Mouse (Mus musculus): Measurements from ENCODE around the gene Nmt1. TPM values are rescaled to one million over a fixed set of nuclear protein-coding genes. Genes with fewer than 3 reads are reported as not detected.

Gene Nmt1
- total and polyA plus RNA-seq, 3 experiments = 84.5 to 205 (median 115) TPM

- no peak for DNase-seq (ENCODE audit: extremely low read depth)
- dilution Hi-C loops (cut with MboI; ENCODE audit: extremely low pct_ligation_motif_present, extremely low pct_unique_long_range_greater_than_20kb, low sequenced_read_pairs) = no loop called here
- Histone ChIP-seq H3K4me2 (ENCODE audit: insufficient read depth, low read depth, poor library complexity, severe bottlenecking) (no peak overlapping the region), H3K9me3 (replicated peaks; ENCODE audit: low read length) (no peaks in the 10 kb centered on the region), H3K27me3 (replicated peaks) (peaks cover 5% of the 10 kb centered on the region), H3K9ac (ENCODE audit: insufficient read depth, low read depth) (no peak overlapping the region), H3K27ac (ENCODE audit: insufficient read depth, low read depth) (no peak overlapping the region), H3K4me3 (replicated peaks in 1 of 3; ENCODE audit: low read depth in 2 of 3, low read length in 2 of 3, poor library complexity in 1 of 3) (no peak overlapping the region), H3K79me2 (replicated peaks; ENCODE audit: control insufficient read depth, extremely low read depth, insufficient read depth, poor library complexity, severe bottlenecking) (peaks cover 8% of the 10 kb centered on the region; the same call in 1 of the 2 replicates), H3K36me3 (replicated peaks in 1 of 2; ENCODE audit: control insufficient read depth in 1 of 2, insufficient read depth in 1 of 2, low read length in 1 of 2) (peaks cover 32 to 60% of the 10 kb centered on the region in 2 experiments), H3K4me1 (ENCODE audit: control insufficient read depth in 1 of 2, insufficient read depth in 2 of 2) (peaks cover 13 to 43% of the 10 kb centered on the region in 2 experiments)
- TF ChIP-seq MEF2A (IDR thresholded peaks at IDR 0.05; ENCODE audit: borderline replicate concordance, low read depth, low read length) (no peak), MAZ (IDR thresholded peaks at IDR 0.05; ENCODE audit: low read depth, low read length) (no peak), TBP (conservative IDR thresholded peaks at IDR 0.05; ENCODE audit: low read depth, low read length) (no peak), MAFK (IDR thresholded peaks at IDR 0.05; ENCODE audit: insufficient replicate concordance, low read length) (no peak), RAD21 (IDR thresholded peaks at IDR 0.05; ENCODE audit: low read depth, low read length) (no peak), CHD1 (IDR thresholded peaks at IDR 0.05; ENCODE audit: low read depth, low read length) (no peak), SMC3 (IDR thresholded peaks at IDR 0.05; ENCODE audit: low read depth, low read length) (no peak)
- in situ Hi-C loops (cut with MboI; ENCODE audit: low pct_ligation_motif_present, low pct_unique_long_range_greater_than_20kb, low sequenced_read_pairs) = no loop called here
Measured at GRCm38 (mm10) chr11:103106386-103106785, 78.4 kb downstream of the Nmt1 start.

GRCm38 (mm10) chr11:103111301-103111700, 83.3 kb downstream of the Nmt1 start:
- H3K36me3 ChIP-seq (replicated peaks in 1 of 2; ENCODE audit: control insufficient read depth in 1 of 2, insufficient read depth in 1 of 2, low read length in 1 of 2) = peaks cover 23 to 68% of the 10 kb centered on the region in 2 experiments

GRCm38 (mm10) chr11:103111881-103112551, 84.0 kb downstream of the Nmt1 start:
- Histone ChIP-seq H3K4me3 (replicated peaks in 1 of 3; ENCODE audit: low read depth in 2 of 3, low read length in 2 of 3, poor library complexity in 1 of 3) (no peak overlapping the region), H3K36me3 (replicated peaks in 1 of 2; ENCODE audit: control insufficient read depth in 1 of 2, insufficient read depth in 1 of 2, low read length in 1 of 2) (peaks cover 20 to 62% of the 10 kb centered on the region in 2 experiments), H3K9me3 (replicated peaks; ENCODE audit: low read length) (no peaks in the 10 kb centered on the region), H3K4me2 (ENCODE audit: insufficient read depth, low read depth, poor library complexity, severe bottlenecking) (no peak overlapping the region), H3K27ac (ENCODE audit: insufficient read depth, low read depth) (no peak overlapping the region), H3K4me1 (ENCODE audit: control insufficient read depth in 1 of 2, insufficient read depth in 2 of 2) (peaks cover 6 to 12% of the 10 kb centered on the region in 2 experiments; a peak in 3 of 4 replicates), H3K27me3 (replicated peaks) (no peaks in the 10 kb centered on the region), H3K9ac (ENCODE audit: insufficient read depth, low read depth) (no peak overlapping the region), H3K79me2 (replicated peaks; ENCODE audit: control insufficient read depth, extremely low read depth, insufficient read depth, poor library complexity, severe bottlenecking) (peaks cover 9% of the 10 kb centered on the region)
- TF ChIP-seq USF1 (IDR thresholded peaks at IDR 0.05; ENCODE audit: low read depth, low read length) (no peak), POLR2AphosphoS2 (IDR thresholded peaks at IDR 0.05; ENCODE audit: low read depth, low read length) (no peak), IRF4 (IDR thresholded peaks at IDR 0.05; ENCODE audit: low read depth, low read length) (no peak), POLR2A (IDR thresholded peaks at IDR 0.05; ENCODE audit: low read depth, low read length) (no peak; the same call in 1 of the 2 replicates), CHD1 (IDR thresholded peaks at IDR 0.05; ENCODE audit: low read depth, low read length) (no peak)
- in situ Hi-C loops (cut with MboI; ENCODE audit: low pct_ligation_motif_present, low pct_unique_long_range_greater_than_20kb, low sequenced_read_pairs) = no loop called here
- dilution Hi-C loops (cut with MboI; ENCODE audit: extremely low pct_ligation_motif_present, extremely low pct_unique_long_range_greater_than_20kb, low sequenced_read_pairs) = no loop called here
- no peak for DNase-seq (ENCODE audit: extremely low read depth)

More at GRCm38 (mm10) chr11:103111301-103111700, 83.3 kb downstream of the Nmt1 start:
- H3K9me3 ChIP-seq (replicated peaks; ENCODE audit: low read length) = no peaks in the 10 kb centered on the region
- no peak overlapping the region for H3K4me3 ChIP-seq (replicated peaks in 1 of 3; ENCODE audit: low read depth in 2 of 3, low read length in 2 of 3, poor library complexity in 1 of 3)
- no peak for DNase-seq (ENCODE audit: extremely low read depth)
- dilution Hi-C loops (cut with MboI; ENCODE audit: extremely low pct_ligation_motif_present, extremely low pct_unique_long_range_greater_than_20kb, low sequenced_read_pairs) (no loop called here), in situ Hi-C loops (cut with MboI; ENCODE audit: low pct_ligation_motif_present, low pct_unique_long_range_greater_than_20kb, low sequenced_read_pairs) (no loop called here)
- H3K79me2 ChIP-seq (replicated peaks; ENCODE audit: control insufficient read depth, extremely low read depth, insufficient read depth, poor library complexity, severe bottlenecking) = peaks cover 1% of the 10 kb centered on the region; the same call in 1 of the 2 replicates
- H3K4me2 ChIP-seq (ENCODE audit: insufficient read depth, low read depth, poor library complexity, severe bottlenecking) = no peak overlapping the region
- H3K9ac ChIP-seq (ENCODE audit: insufficient read depth, low read depth) = no peak overlapping the region
- H3K4me1 ChIP-seq (ENCODE audit: control insufficient read depth in 1 of 2, insufficient read depth in 2 of 2) = peaks cover 6 to 18% of the 10 kb centered on the region in 2 experiments; a peak in 3 of 4 replicates
- no peak for TF ChIP-seq SMC3 (IDR thresholded peaks at IDR 0.05; ENCODE audit: low read depth, low read length)
- no peak for TF ChIP-seq MXI1 (IDR thresholded peaks at IDR 0.05; ENCODE audit: low read depth, low read length)
- no peak for TF ChIP-seq PAX5 (IDR thresholded peaks at IDR 0.05; ENCODE audit: low read length)
- no peak for TF ChIP-seq USF1 (IDR thresholded peaks at IDR 0.05; ENCODE audit: low read depth, low read length)
- TF ChIP-seq POLR2AphosphoS2 (IDR thresholded peaks at IDR 0.05; ENCODE audit: low read depth, low read length) = no peak
- no peak for TF ChIP-seq RAD21 (IDR thresholded peaks at IDR 0.05; ENCODE audit: low read depth, low read length)
- TF ChIP-seq MYC (IDR thresholded peaks at IDR 0.05; ENCODE audit: low read depth, low read length) = no peak
- TF ChIP-seq UBTF (IDR thresholded peaks at IDR 0.05; ENCODE audit: low read depth, low read length) = no peak
- TF ChIP-seq CTCF (conservative IDR thresholded peaks at IDR 0.05 in 1 of 2, IDR thresholded peaks at IDR 0.05 in 1 of 2; ENCODE audit: low read depth in 2 of 2, low read length in 2 of 2) = no peak
- no peak for TF ChIP-seq E2F4 (IDR thresholded peaks at IDR 0.05; ENCODE audit: insufficient replicate concordance, low read depth, low read length)
- H3K27ac ChIP-seq (ENCODE audit: insufficient read depth, low read depth) = no peak overlapping the region
- no peaks in the 10 kb centered on the region for H3K27me3 ChIP-seq (replicated peaks)
